Mouse (Mus musculus): ENCODE results near the gene Arhgef3. TPM values are rescaled to one million over a fixed set of nuclear protein-coding genes. Genes with fewer than 3 reads are reported as not detected.

The Arhgef3 gene
- 2.2 and 2.6 TPM in 2 replicates for polyA plus RNA-seq (2014; fragmentation: Nextera tagmentation; extraction: Ambion mirVana)

GRCm38 (mm10) chr14:27114362-27115274 lies at the start of gene Arhgef3:
Arhgef3 (plus strand) TSS chr14:27114899.
- Histone ChIP-seq H3K27me3 (ENCODE audit: control insufficient read depth, insufficient read depth, low read length) (peaks cover 11% of the 10 kb centered on the region), H3K4me3 (ENCODE audit: low read depth, low read length) (peak within 1 kb of the TSS; percentile 39), H3K9ac (ENCODE audit: low read length) (peak within 1 kb of the TSS; percentile 5), H3K27ac (ENCODE audit: low read depth, low read length) (no peak within 1 kb of the TSS), H3K4me2 (peak within 1 kb of the TSS; percentile 69), H3K36me3 (ENCODE audit: control insufficient read depth, insufficient read depth, low read length) (no peaks in the 10 kb centered on the region), H3K9me3 (ENCODE audit: control insufficient read depth, low read length) (no peaks in the 10 kb centered on the region), H3K4me1 (ENCODE audit: control insufficient read depth, insufficient read depth, low read length) (peaks cover 5% of the 10 kb centered on the region; the same call in 1 of the 2 replicates)
- WGBS, result under 1% methylated on average over 58 of the region's 58 CpGs
- DNase-seq (ENCODE audit: low spot score, missing footprints) (peak; percentile 92), ATAC-seq (ENCODE audit: low FRiP score) (peak; percentile 77)

GRCm38 (mm10) chr14:27066171-27066929 lies 48.3 kb upstream of the Arhgef3 start:
- Histone ChIP-seq H3K27ac (ENCODE audit: low read depth, low read length) (peak overlapping the region; percentile 64), H3K9me3 (ENCODE audit: control insufficient read depth, low read length) (no peaks in the 10 kb centered on the region), H3K4me1 (ENCODE audit: control insufficient read depth, insufficient read depth, low read length) (peaks cover 29% of the 10 kb centered on the region), H3K4me3 (ENCODE audit: low read depth, low read length) (no peak overlapping the region), H3K9ac (ENCODE audit: low read length) (peak overlapping the region; percentile 2; the same call in 1 of the 2 replicates), H3K27me3 (ENCODE audit: control insufficient read depth, insufficient read depth, low read length) (peaks cover 2% of the 10 kb centered on the region), H3K4me2 (peak overlapping the region; percentile 19; the same call in 1 of the 2 replicates), H3K36me3 (ENCODE audit: control insufficient read depth, insufficient read depth, low read length) (no peaks in the 10 kb centered on the region)
- DNase-seq (ENCODE audit: low spot score, missing footprints) (peak; percentile 93), ATAC-seq (ENCODE audit: low FRiP score) (peak; percentile 81)
- WGBS, result 6% methylated on average over 9 of the region's 9 CpGs

GRCm38 (mm10) chr14:27067866-27068271 lies 46.8 kb upstream of the Arhgef3 start:
- peak; percentile 49 for ATAC-seq (ENCODE audit: low FRiP score)
- no peaks in the 10 kb centered on the region for H3K36me3 ChIP-seq (ENCODE audit: control insufficient read depth, insufficient read depth, low read length)
- WGBS, result 21% methylated on average over 6 of the region's 6 CpGs
- H3K4me1 ChIP-seq (ENCODE audit: control insufficient read depth, insufficient read depth, low read length), result peaks cover 29% of the 10 kb centered on the region
- no peak overlapping the region for H3K4me2 ChIP-seq
- 0 out of 2 replicates have a peak overlapping the region, but pooled peaks have one; percentile 2 for H3K27ac ChIP-seq (ENCODE audit: low read depth, low read length)
- H3K9ac ChIP-seq (ENCODE audit: low read length), result no peak overlapping the region
- no peak overlapping the region for H3K4me3 ChIP-seq (ENCODE audit: low read depth, low read length)
- peak; percentile 95 for DNase-seq (ENCODE audit: low spot score, missing footprints)
- H3K27me3 ChIP-seq (ENCODE audit: control insufficient read depth, insufficient read depth, low read length), result peaks cover 2% of the 10 kb centered on the region
- H3K9me3 ChIP-seq (ENCODE audit: control insufficient read depth, low read length), result no peaks in the 10 kb centered on the region

GRCm38 (mm10) chr14:27069434-27070097 lies 45.1 kb upstream of the Arhgef3 start:
- Histone ChIP-seq H3K9ac (ENCODE audit: low read length) (no peak overlapping the region), H3K9me3 (ENCODE audit: control insufficient read depth, low read length) (no peaks in the 10 kb centered on the region), H3K4me1 (ENCODE audit: control insufficient read depth, insufficient read depth, low read length) (peaks cover 33% of the 10 kb centered on the region), H3K4me2 (no peak overlapping the region), H3K36me3 (ENCODE audit: control insufficient read depth, insufficient read depth, low read length) (no peaks in the 10 kb centered on the region), H3K27me3 (ENCODE audit: control insufficient read depth, insufficient read depth, low read length) (peaks cover 2% of the 10 kb centered on the region; the same call in 1 of the 2 replicates), H3K4me3 (ENCODE audit: low read depth, low read length) (no peak overlapping the region), H3K27ac (ENCODE audit: low read depth, low read length) (no peak overlapping the region)
- WGBS, result 63% methylated on average over 8 of the region's 8 CpGs
- ATAC-seq (ENCODE audit: low FRiP score), result no peak
- no peak for DNase-seq (ENCODE audit: low spot score, missing footprints)

- Histone ChIP-seq H3K4me1 (ENCODE audit: control insufficient read depth, insufficient read depth, low read length) (peaks cover 33% of the 10 kb centered on the region), H3K4me2 (no peak overlapping the region), H3K36me3 (ENCODE audit: control insufficient read depth, insufficient read depth, low read length) (no peaks in the 10 kb centered on the region), H3K4me3 (ENCODE audit: low read depth, low read length) (no peak overlapping the region), H3K9me3 (ENCODE audit: control insufficient read depth, low read length) (no peaks in the 10 kb centered on the region), H3K27me3 (ENCODE audit: control insufficient read depth, insufficient read depth, low read length) (peaks cover 2% of the 10 kb centered on the region; the same call in 1 of the 2 replicates), H3K9ac (ENCODE audit: low read length) (no peak overlapping the region), H3K27ac (ENCODE audit: low read depth, low read length) (no peak overlapping the region)
- ATAC-seq (ENCODE audit: low FRiP score), result no peak
- WGBS, result 46% methylated on average over 3 of the region's 3 CpGs
- DNase-seq (ENCODE audit: low spot score, missing footprints), result no peak
Measured at GRCm38 (mm10) chr14:27070128-27070527, 44.6 kb upstream of the Arhgef3 start.

GRCm38 (mm10) chr14:27070758-27071157 lies 43.9 kb upstream of the Arhgef3 start:
- Histone ChIP-seq H3K4me3 (ENCODE audit: low read depth, low read length) (no peak overlapping the region), H3K36me3 (ENCODE audit: control insufficient read depth, insufficient read depth, low read length) (no peaks in the 10 kb centered on the region), H3K4me2 (no peak overlapping the region), H3K9ac (ENCODE audit: low read length) (no peak overlapping the region), H3K27ac (ENCODE audit: low read depth, low read length) (no peak overlapping the region), H3K9me3 (ENCODE audit: control insufficient read depth, low read length) (no peaks in the 10 kb centered on the region), H3K27me3 (ENCODE audit: control insufficient read depth, insufficient read depth, low read length) (peaks cover 2% of the 10 kb centered on the region; the same call in 1 of the 2 replicates), H3K4me1 (ENCODE audit: control insufficient read depth, insufficient read depth, low read length) (peaks cover 32% of the 10 kb centered on the region)
- no peak for ATAC-seq (ENCODE audit: low FRiP score)
- WGBS, result 25% methylated on average over 9 of the region's 9 CpGs
- no peak for DNase-seq (ENCODE audit: low spot score, missing footprints)

- Histone ChIP-seq H3K27me3 (ENCODE audit: control insufficient read depth, insufficient read depth, low read length) (peaks cover under 1% of the 10 kb centered on the region; the same call in 1 of the 2 replicates), H3K9ac (ENCODE audit: low read length) (no peak overlapping the region), H3K36me3 (ENCODE audit: control insufficient read depth, insufficient read depth, low read length) (no peaks in the 10 kb centered on the region), H3K27ac (ENCODE audit: low read depth, low read length) (no peak overlapping the region), H3K4me3 (ENCODE audit: low read depth, low read length) (no peak overlapping the region), H3K9me3 (ENCODE audit: control insufficient read depth, low read length) (no peaks in the 10 kb centered on the region), H3K4me2 (no peak overlapping the region), H3K4me1 (ENCODE audit: control insufficient read depth, insufficient read depth, low read length) (peaks cover 19% of the 10 kb centered on the region)
- ATAC-seq (ENCODE audit: low FRiP score) (no peak), DNase-seq (ENCODE audit: low spot score, missing footprints) (no peak)
- WGBS, result 34% methylated on average over 3 of the region's 3 CpGs
Measured at GRCm38 (mm10) chr14:27071985-27072384, 42.7 kb upstream of the Arhgef3 start.

- no peaks in the 10 kb centered on the region for H3K9me3 ChIP-seq (ENCODE audit: control insufficient read depth, low read length)
- H3K4me3 ChIP-seq (ENCODE audit: low read depth, low read length), result no peak overlapping the region
- WGBS, result 77% methylated on average over 6 of the region's 6 CpGs
- H3K27ac ChIP-seq (ENCODE audit: low read depth, low read length), result no peak overlapping the region
- H3K27me3 ChIP-seq (ENCODE audit: control insufficient read depth, insufficient read depth, low read length), result no peaks in the 10 kb centered on the region
- no peaks in the 10 kb centered on the region for H3K36me3 ChIP-seq (ENCODE audit: control insufficient read depth, insufficient read depth, low read length)
- no peak overlapping the region for H3K4me2 ChIP-seq
- DNase-seq (ENCODE audit: low spot score, missing footprints), result no peak
- ATAC-seq (ENCODE audit: low FRiP score), result no peak
- H3K4me1 ChIP-seq (ENCODE audit: control insufficient read depth, insufficient read depth, low read length), result peaks cover 4% of the 10 kb centered on the region; the same call in 1 of the 2 replicates
- no peak overlapping the region for H3K9ac ChIP-seq (ENCODE audit: low read length)
Measured at GRCm38 (mm10) chr14:27075084-27075483, 39.6 kb upstream of the Arhgef3 start.
